Mouse (Mus musculus): ENCODE measurements at regions not wholly inside any gene's neighbourhood (a gene's known extent, or its start where the extent isn't known, plus 50 kb on each side); places are given as distances from the start of the nearest gene placed in this dataset.
"Not testable (repeated sequence)": the region's sequence is repeated elsewhere in the genome, so short reads cannot be mapped to it uniquely, and the experiment has no call there.

- WGBS, result 96% methylated on average over 1 of the region's 1 CpGs
- Histone ChIP-seq H3K4me3 (ENCODE audit: control insufficient read depth, insufficient read depth, low read length) (no peak overlapping the region), H3K27me3 (ENCODE audit: control insufficient read depth, insufficient read depth, low read length) (no peaks in the 10 kb centered on the region), H3K4me1 (replicated peaks; ENCODE audit: control insufficient read depth, insufficient read depth, low read length) (no peaks in the 10 kb centered on the region), H3K27ac (ENCODE audit: control insufficient read depth, insufficient read depth, low read length) (no peak overlapping the region), H3K36me3 (ENCODE audit: control insufficient read depth, insufficient read depth, low read length) (no peaks in the 10 kb centered on the region)
- DNase-seq, result no peak
- TF ChIP-seq CTCF (IDR thresholded peaks at IDR 0.05; ENCODE audit: borderline replicate concordance, control insufficient read depth, extremely low read depth, insufficient read depth, low read length, poor library complexity) (no peak), POLR2A (IDR thresholded peaks at IDR 0.05; ENCODE audit: control insufficient read depth, extremely low read depth, insufficient read depth, low read length, poor library complexity) (no peak)
These were observed 1334.4 kb upstream of the A1bg start for GRCm38 (mm10) chr15:62257110-62257667.

- no peak for DNase-seq
- TF ChIP-seq CTCF (IDR thresholded peaks at IDR 0.05; ENCODE audit: borderline replicate concordance, control insufficient read depth, extremely low read depth, insufficient read depth, low read length, poor library complexity), result no peak
- no peak for TF ChIP-seq POLR2A (IDR thresholded peaks at IDR 0.05; ENCODE audit: control insufficient read depth, extremely low read depth, insufficient read depth, low read length, poor library complexity)
- WGBS, result 93% methylated on average over 5 of the region's 5 CpGs
These were observed 1332.8 kb upstream of the A1bg start for GRCm38 (mm10) chr15:62255571-62255970.

DNA sequence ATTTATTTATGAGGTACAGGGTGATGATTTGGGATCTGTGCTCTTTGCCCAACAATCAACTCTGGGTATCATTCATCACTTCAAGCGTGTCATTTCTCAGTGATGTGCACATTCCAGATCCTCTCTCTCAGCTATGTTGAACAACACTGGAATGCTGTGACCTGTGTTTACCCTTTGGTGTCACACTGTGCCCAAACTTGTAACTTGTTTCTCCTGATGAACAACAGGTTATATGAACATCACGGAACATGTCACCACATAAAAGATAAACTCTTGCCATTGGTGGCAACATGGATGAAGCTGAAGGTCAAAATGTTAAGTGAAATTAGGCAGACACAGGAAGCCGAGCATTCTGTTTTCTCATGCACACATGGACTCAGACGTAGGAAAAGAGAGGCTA lies 1330.9 kb upstream of the A1bg start:
- no peak for DNase-seq
- WGBS, result 94% methylated on average over 4 of the region's 4 CpGs
- H3K36me3 ChIP-seq (ENCODE audit: control insufficient read depth, insufficient read depth, low read length), result no peaks in the 10 kb centered on the region
- H3K4me3 ChIP-seq (ENCODE audit: control insufficient read depth, insufficient read depth, low read length), result no peak overlapping the region
- H3K4me1 ChIP-seq (replicated peaks; ENCODE audit: control insufficient read depth, insufficient read depth, low read length), result no peaks in the 10 kb centered on the region
- TF ChIP-seq POLR2A (IDR thresholded peaks at IDR 0.05; ENCODE audit: control insufficient read depth, extremely low read depth, insufficient read depth, low read length, poor library complexity) (no peak), CTCF (IDR thresholded peaks at IDR 0.05; ENCODE audit: borderline replicate concordance, control insufficient read depth, extremely low read depth, insufficient read depth, low read length, poor library complexity) (no peak)
- no peak overlapping the region for H3K27ac ChIP-seq (ENCODE audit: control insufficient read depth, insufficient read depth, low read length)
- H3K27me3 ChIP-seq (ENCODE audit: control insufficient read depth, insufficient read depth, low read length), result no peaks in the 10 kb centered on the region

More at GRCm38 (mm10) chr15:62255571-62255970, 1332.8 kb upstream of the A1bg start:
- Histone ChIP-seq H3K27ac (ENCODE audit: control insufficient read depth, insufficient read depth, low read length) (no peak overlapping the region), H3K27me3 (ENCODE audit: control insufficient read depth, insufficient read depth, low read length) (no peaks in the 10 kb centered on the region), H3K4me1 (replicated peaks; ENCODE audit: control insufficient read depth, insufficient read depth, low read length) (no peaks in the 10 kb centered on the region), H3K36me3 (ENCODE audit: control insufficient read depth, insufficient read depth, low read length) (no peaks in the 10 kb centered on the region), H3K4me3 (ENCODE audit: control insufficient read depth, insufficient read depth, low read length) (no peak overlapping the region)

DNA sequence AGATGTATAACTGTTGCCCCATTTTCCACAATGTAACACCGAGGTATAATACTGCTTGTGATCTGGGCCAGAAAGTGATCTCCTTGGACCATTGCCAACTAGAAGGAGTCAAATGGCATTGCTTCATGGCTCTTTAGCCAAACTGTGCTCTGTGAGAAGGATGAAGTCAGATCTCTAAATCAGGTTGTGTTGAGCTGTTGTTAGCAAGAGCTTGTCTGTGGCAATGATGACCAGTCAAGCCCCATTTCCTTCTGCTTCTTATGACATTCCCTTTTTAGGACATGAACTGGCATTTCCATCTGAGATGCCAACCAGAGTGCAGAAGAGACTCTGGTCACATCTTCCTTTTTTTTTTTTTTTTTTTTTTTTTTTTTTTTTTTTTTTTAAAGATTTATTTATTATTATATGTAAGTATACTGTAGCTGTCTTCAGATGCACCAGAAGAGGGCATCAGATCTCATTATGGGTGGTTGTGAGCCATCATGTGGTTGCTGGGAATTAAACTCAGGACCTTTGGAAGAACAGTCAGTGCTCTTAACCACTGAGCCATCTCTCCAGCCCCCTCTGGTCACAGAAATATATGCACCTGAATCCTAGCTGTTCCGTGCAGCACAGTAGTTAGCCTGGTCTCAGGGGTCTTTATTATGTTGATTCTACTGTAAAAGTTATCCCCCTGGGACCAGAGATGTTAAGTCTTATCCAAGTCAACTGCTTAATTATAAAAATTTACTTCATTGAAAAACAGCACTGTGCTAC lies 1329.4 kb upstream of the A1bg start:
- H3K4me3 ChIP-seq (ENCODE audit: control insufficient read depth, insufficient read depth, low read length); H3K27ac ChIP-seq (ENCODE audit: control insufficient read depth, insufficient read depth, low read length); DNase-seq; H3K27me3 ChIP-seq (ENCODE audit: control insufficient read depth, insufficient read depth, low read length); H3K4me1 ChIP-seq (replicated peaks; ENCODE audit: control insufficient read depth, insufficient read depth, low read length); H3K36me3 ChIP-seq (ENCODE audit: control insufficient read depth, insufficient read depth, low read length): not testable (repeated sequence)
- 95% methylated on average over 2 of the region's 2 CpGs for WGBS

GRCm38 (mm10) chr15:62249436-62249835 lies 1326.6 kb upstream of the A1bg start:
- H3K4me3 ChIP-seq (ENCODE audit: control insufficient read depth, insufficient read depth, low read length), result no peak overlapping the region
- no peak for TF ChIP-seq POLR2A (IDR thresholded peaks at IDR 0.05; ENCODE audit: control insufficient read depth, extremely low read depth, insufficient read depth, low read length, poor library complexity)
- no peak for TF ChIP-seq CTCF (IDR thresholded peaks at IDR 0.05; ENCODE audit: borderline replicate concordance, control insufficient read depth, extremely low read depth, insufficient read depth, low read length, poor library complexity)
- no peak for DNase-seq
- H3K27ac ChIP-seq (ENCODE audit: control insufficient read depth, insufficient read depth, low read length), result no peak overlapping the region
- no peaks in the 10 kb centered on the region for H3K27me3 ChIP-seq (ENCODE audit: control insufficient read depth, insufficient read depth, low read length)
- H3K4me1 ChIP-seq (replicated peaks; ENCODE audit: control insufficient read depth, insufficient read depth, low read length), result no peaks in the 10 kb centered on the region
- WGBS, result 99% methylated on average over 4 of the region's 4 CpGs
- no peaks in the 10 kb centered on the region for H3K36me3 ChIP-seq (ENCODE audit: control insufficient read depth, insufficient read depth, low read length)

DNA sequence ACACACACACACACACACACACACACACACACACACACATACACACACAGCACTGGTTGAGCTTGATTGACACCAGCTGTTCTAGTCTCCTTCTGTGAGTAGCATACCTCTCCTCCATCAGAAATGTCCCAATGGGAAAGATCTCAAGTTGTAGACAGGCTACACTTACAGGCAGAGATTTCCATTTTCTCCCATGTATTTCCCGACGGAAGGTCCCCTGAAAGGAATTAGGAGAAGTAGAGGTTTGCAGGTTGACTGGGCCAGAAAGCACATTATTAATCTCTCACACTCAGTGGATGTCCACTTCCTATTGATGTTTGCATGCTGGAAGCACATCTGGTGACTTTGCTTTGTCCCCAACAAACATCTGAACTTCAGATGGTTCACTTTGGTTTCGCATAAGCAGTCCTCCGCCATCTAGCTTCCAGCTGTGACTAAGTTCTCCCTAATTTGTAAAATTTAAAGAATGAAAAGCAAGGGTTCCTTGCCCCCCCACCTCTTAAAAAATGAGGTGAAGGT lies 1323.8 kb upstream of the A1bg start:
- no peaks in the 10 kb centered on the region for H3K4me1 ChIP-seq (replicated peaks; ENCODE audit: control insufficient read depth, insufficient read depth, low read length)
- TF ChIP-seq CTCF (IDR thresholded peaks at IDR 0.05; ENCODE audit: borderline replicate concordance, control insufficient read depth, extremely low read depth, insufficient read depth, low read length, poor library complexity) (no peak), POLR2A (IDR thresholded peaks at IDR 0.05; ENCODE audit: control insufficient read depth, extremely low read depth, insufficient read depth, low read length, poor library complexity) (no peak)
- no peak overlapping the region for H3K4me3 ChIP-seq (ENCODE audit: control insufficient read depth, insufficient read depth, low read length)
- no peaks in the 10 kb centered on the region for H3K36me3 ChIP-seq (ENCODE audit: control insufficient read depth, insufficient read depth, low read length)
- no peak for DNase-seq
- H3K27ac ChIP-seq (ENCODE audit: control insufficient read depth, insufficient read depth, low read length), result no peak overlapping the region
- 95% methylated on average over 4 of the region's 4 CpGs for WGBS
- no peaks in the 10 kb centered on the region for H3K27me3 ChIP-seq (ENCODE audit: control insufficient read depth, insufficient read depth, low read length)
